7 mouse cellular contexts compared by ENCODE assay signal in the genomic region with DNA sequence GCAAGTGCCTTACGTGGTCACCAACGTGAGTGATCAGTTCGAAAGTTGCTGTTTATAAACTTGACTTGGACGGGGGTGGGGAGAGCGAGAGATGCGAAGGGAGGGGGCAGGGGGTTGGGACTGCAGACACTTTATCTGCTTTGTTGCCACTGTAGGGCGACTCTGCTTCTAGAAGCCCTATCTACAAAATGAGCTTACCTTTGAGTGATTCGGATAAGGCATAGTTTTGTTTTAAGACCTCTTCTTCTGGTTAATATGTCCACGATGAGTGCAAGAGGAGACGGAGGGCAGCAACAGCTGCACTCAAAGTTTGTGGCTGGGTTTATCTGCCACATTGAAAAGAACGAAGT. TPM values are rescaled to one million over a fixed set of nuclear protein-coding genes. Genes with fewer than 3 reads are reported as not detected.
A peak's percentile ranks its signal among the peaks of the same experiment; 100 is the strongest.
DNase-seq lines count a peak whose midpoint lies in the region; ATAC-seq and TF ChIP-seq lines count a peak whose summit lies in the region.

No protein-coding gene starts in this region.

- H3K4me3 ChIP-seq in ES-Bruce4 (ENCODE audit: low read depth, low read length), result peak overlapping the region; percentile 71
- H3K4me3 ChIP-seq in embryonic facial prominence, embryonic 13.5 days, result peak overlapping the region; percentile 63
- peak overlapping the region; percentile 69 for H3K4me3 ChIP-seq in hindbrain, embryonic 10.5 days
- peak overlapping the region; percentile 49 for H3K4me3 ChIP-seq in limb, embryonic 11.5 days (ENCODE audit: low read depth, low read length)
- H3K4me3 ChIP-seq in midbrain, postnatal 0 days (ENCODE audit: low read depth, low read length), result peak overlapping the region; percentile 57

- no peaks in the 10 kb centered on the region for H3K36me3 ChIP-seq in ES-Bruce4 (ENCODE audit: control insufficient read depth, insufficient read depth, low read length, poor library complexity, severe bottlenecking)
- no peaks in the 10 kb centered on the region for H3K36me3 ChIP-seq in embryonic facial prominence, embryonic 13.5 days
- no peaks in the 10 kb centered on the region for H3K36me3 ChIP-seq in hindbrain, embryonic 10.5 days
- H3K36me3 ChIP-seq in limb, embryonic 11.5 days (ENCODE audit: control insufficient read depth, insufficient read depth, low read length), result no peaks in the 10 kb centered on the region
- no peaks in the 10 kb centered on the region for H3K36me3 ChIP-seq in midbrain, postnatal 0 days (ENCODE audit: insufficient read depth, low read length)

- no peak for TF ChIP-seq EP300 in ES-Bruce4 (IDR thresholded peaks at IDR 0.05; ENCODE audit: insufficient read depth, low read depth, low read length)

- H3K9me3 ChIP-seq in ES-Bruce4 (replicated peaks; ENCODE audit: control insufficient read depth, insufficient read depth, low read length, poor library complexity, severe bottlenecking), result no peaks in the 10 kb centered on the region
- no peaks in the 10 kb centered on the region for H3K9me3 ChIP-seq in embryonic facial prominence, embryonic 13.5 days
- H3K9me3 ChIP-seq in hindbrain, embryonic 10.5 days, result no peaks in the 10 kb centered on the region
- H3K9me3 ChIP-seq in limb, embryonic 11.5 days (ENCODE audit: control insufficient read depth, low read length), result no peaks in the 10 kb centered on the region
- no peaks in the 10 kb centered on the region for H3K9me3 ChIP-seq in midbrain, postnatal 0 days (ENCODE audit: low read length)

- WGBS in embryonic facial prominence, embryonic 13.5 days, result under 1% methylated on average over 11 of the region's 11 CpGs
- WGBS in hindbrain, embryonic 10.5 days, result under 1% methylated on average over 11 of the region's 11 CpGs
- 2% methylated on average over 11 of the region's 11 CpGs for WGBS in limb, embryonic 11.5 days
- 1% methylated on average over 11 of the region's 11 CpGs for WGBS in midbrain, postnatal 0 days

- no peak for TF ChIP-seq CTCF in ES-Bruce4 (IDR thresholded peaks at IDR 0.05; ENCODE audit: low read depth, low read length)
- TF ChIP-seq CTCF in midbrain, postnatal 0 days (IDR thresholded peaks at IDR 0.05), result no peak

- no peak for TF ChIP-seq POLR2A in ES-Bruce4 (IDR thresholded peaks at IDR 0.05; ENCODE audit: insufficient read depth, low read length)

- peak overlapping the region; percentile 80 for H3K27ac ChIP-seq in ES-Bruce4 (ENCODE audit: insufficient read depth, low read length)
- no peak overlapping the region for H3K27ac ChIP-seq in embryonic facial prominence, embryonic 13.5 days
- H3K27ac ChIP-seq in hindbrain, embryonic 10.5 days, result peak overlapping the region; percentile 93
- no peak overlapping the region for H3K27ac ChIP-seq in limb, embryonic 11.5 days (replicated peaks; ENCODE audit: low read depth, low read length)
- H3K27ac ChIP-seq in midbrain, postnatal 0 days (ENCODE audit: low read depth, low read length), result no peak overlapping the region

- peak overlapping the region; percentile 77 for H3K4me2 ChIP-seq in embryonic facial prominence, embryonic 13.5 days
- H3K4me2 ChIP-seq in limb, embryonic 11.5 days (ENCODE audit: low read depth, severe bottlenecking), result peak overlapping the region; percentile 96
- H3K4me2 ChIP-seq in midbrain, postnatal 0 days (ENCODE audit: low read depth, low read length, poor library complexity, severe bottlenecking), result peak overlapping the region; percentile 97

- no peak for ATAC-seq in embryonic facial prominence, embryonic 13.5 days (ENCODE audit: insufficient number of reproducible peaks, insufficient read depth, low FRiP score, low TSS enrichment, low read depth)
- ATAC-seq in limb, embryonic 11.5 days (ENCODE audit: insufficient number of reproducible peaks, low FRiP score, low TSS enrichment, low read depth), result no peak
- no peak for ATAC-seq in midbrain, postnatal 0 days (ENCODE audit: low FRiP score)
- no peak for ATAC-seq in erythroid progenitor cell, adult 5-6 weeks (replicated peaks; ENCODE audit: low FRiP score, poor library complexity, severe bottlenecking)

- no peaks in the 10 kb centered on the region for H3K27me3 ChIP-seq in ES-Bruce4 (ENCODE audit: control insufficient read depth, insufficient read depth, low read length, poor library complexity, severe bottlenecking)
- H3K27me3 ChIP-seq in embryonic facial prominence, embryonic 13.5 days, result no peaks in the 10 kb centered on the region
- no peaks in the 10 kb centered on the region for H3K27me3 ChIP-seq in hindbrain, embryonic 10.5 days (ENCODE audit: insufficient read depth, poor library complexity, severe bottlenecking)
- no peaks in the 10 kb centered on the region for H3K27me3 ChIP-seq in limb, embryonic 11.5 days (ENCODE audit: control insufficient read depth, insufficient read depth, low read length)
- H3K27me3 ChIP-seq in midbrain, postnatal 0 days (ENCODE audit: insufficient read depth, low read length), result no peaks in the 10 kb centered on the region

- H3K4me1 ChIP-seq in ES-Bruce4 (ENCODE audit: control insufficient read depth, insufficient read depth, low read length), result no peaks in the 10 kb centered on the region
- peaks cover 8% of the 10 kb centered on the region; the same call in 1 of the 2 replicates for H3K4me1 ChIP-seq in embryonic facial prominence, embryonic 13.5 days
- peaks cover 16% of the 10 kb centered on the region; the same call in 1 of the 2 replicates for H3K4me1 ChIP-seq in hindbrain, embryonic 10.5 days (replicated peaks)
- H3K4me1 ChIP-seq in limb, embryonic 11.5 days (ENCODE audit: control insufficient read depth, insufficient read depth, low read length), result no peaks in the 10 kb centered on the region
- H3K4me1 ChIP-seq in midbrain, postnatal 0 days (ENCODE audit: insufficient read depth, low read length), result no peaks in the 10 kb centered on the region

- peak; percentile 34 for DNase-seq in adrenal gland, adult 8-10 months
- peak; percentile 30 for DNase-seq in hindbrain, embryonic 10.5 days (ENCODE audit: low spot score)
- DNase-seq in limb, embryonic 11.5 days (ENCODE audit: low spot score), result peak; percentile 32
- DNase-seq in midbrain, postnatal 0 days (ENCODE audit: low spot score), result peak; percentile 14

- H3K9ac ChIP-seq in ES-Bruce4 (ENCODE audit: low read depth, poor library complexity, severe bottlenecking), result peak overlapping the region; percentile 63
- H3K9ac ChIP-seq in embryonic facial prominence, embryonic 13.5 days, result peak overlapping the region; percentile 73
- H3K9ac ChIP-seq in limb, embryonic 11.5 days (ENCODE audit: low read length), result peak overlapping the region; percentile 41; the same call in 1 of the 2 replicates
- H3K9ac ChIP-seq in midbrain, postnatal 0 days (replicated peaks; ENCODE audit: low read length, poor library complexity, severe bottlenecking), result no peak overlapping the region; the same call in 1 of the 2 replicates

RNA-seq across cellular contexts. Expression of a gene that starts 1.8 kb away (rescaled TPM):
- polyA plus RNA-seq in ES-Bruce4 (2011; ENCODE audit: insufficient read depth, insufficient read length, low read depth, missing spikeins), result 9.8 and 10.5 TPM in 2 replicates
- 10 to 100 TPM; 66.0 to 91.2 (median 76.2) TPM for total RNA-seq in adrenal gland, adult 8-10 months (2022)
- 13.4 and 15.1 TPM in 2 replicates for polyA plus RNA-seq in embryonic facial prominence, embryonic 13.5 days (2015; fragmentation: Nextera tagmentation; extraction: Ambion mirVana)
- 10.2 and 15.0 TPM in 2 replicates for polyA plus RNA-seq in hindbrain, embryonic 10.5 days (2016; fragmentation: Nextera tagmentation; extraction: Ambion mirVana)
- 13.3 and 15.6 TPM in 2 replicates for polyA plus RNA-seq in limb, embryonic 11.5 days (2014; fragmentation: Nextera tagmentation; extraction: Ambion mirVana)
- total RNA-seq in midbrain, postnatal 0 days (2014; rRNA removed), result 16.6 and 22.3 TPM in 2 replicates
- 23.3 and 24.0 TPM in 2 replicates for polyA plus RNA-seq in midbrain, postnatal 0 days (2015; fragmentation: Nextera tagmentation; extraction: Ambion mirVana)
- total RNA-seq in erythroid progenitor cell, adult 5-6 weeks (2015; ENCODE audit: low replicate concordance), result 0.42 TPM in 1 of 2 replicates, not detected in the other
- total RNA-seq in erythroid progenitor cell, adult 5-6 weeks (2017; ENCODE audit: low replicate concordance), result 0.51 and 1.6 TPM in 2 replicates

Comparison
In these comparisons a context has a peak if more than half of its experiments do, and no peak if none do; other contexts are left out.
1. H3K27ac ChIP-seq: peak in ES-Bruce4 (single experiment) and hindbrain, embryonic 10.5 days (single experiment); none in embryonic facial prominence, embryonic 13.5 days (single experiment), limb, embryonic 11.5 days (single experiment) and midbrain, postnatal 0 days (single experiment).
2. Peak in every context shown above with its lines, with median percentiles within 50 percentile points of each other: H3K4me3 ChIP-seq, DNase-seq and H3K4me2 ChIP-seq.